Mouse (Mus musculus) gastrocnemius, postnatal 25 days (tissue): ENCODE results near the gene Zfp341. TPM values are rescaled to one million over a fixed set of nuclear protein-coding genes. Genes with fewer than 3 reads are reported as not detected.

Experiments
- DNase-seq: peaks from one replicate; pipeline ENCODE4 v3.0.0; 2022
- total RNA-seq, 2 experiments: library from RNA; stranded (reverse); gene quantifications; 1 replicate in 1 of 2; 2 replicates in 1 of 2; pipeline ENCODE4 v1.2.3; 2021

The Zfp341 gene
- total RNA-seq, 2 experiments from 2014 or later: 2.2 to 2.5 TPM

- DNase-seq: no peak
These were observed 21.0 kb downstream of the Zfp341 start for GRCm38 (mm10) chr2:154633876-154634644.

GRCm38 (mm10) chr2:154635826-154636225 lies 22.7 kb downstream of the Zfp341 start:
- no peak for DNase-seq

- no peak for DNase-seq
These were observed 25.4 kb downstream of the Zfp341 start for GRCm38 (mm10) chr2:154638521-154638920.

DNA sequence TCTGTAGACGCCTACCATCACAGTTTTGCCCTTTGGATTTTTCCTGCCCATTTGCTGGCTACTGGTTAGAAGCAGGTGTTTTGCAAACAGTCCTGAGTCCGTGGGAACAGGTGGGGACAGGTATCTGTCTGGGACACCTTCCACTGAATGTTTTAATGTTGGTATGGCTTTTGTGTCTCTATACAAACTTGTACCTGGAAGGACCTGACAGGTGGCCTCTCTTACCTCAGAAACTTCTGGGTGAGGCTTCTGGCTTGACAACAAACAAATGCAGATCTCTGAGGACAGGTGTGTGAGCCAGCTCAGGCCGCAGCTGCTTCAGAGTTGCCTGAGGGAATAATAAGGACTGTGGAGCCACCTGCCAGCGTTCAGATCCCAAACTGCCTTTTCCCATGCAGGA lies 26.0 kb downstream of the Zfp341 start:
- no peak for DNase-seq

DNA sequence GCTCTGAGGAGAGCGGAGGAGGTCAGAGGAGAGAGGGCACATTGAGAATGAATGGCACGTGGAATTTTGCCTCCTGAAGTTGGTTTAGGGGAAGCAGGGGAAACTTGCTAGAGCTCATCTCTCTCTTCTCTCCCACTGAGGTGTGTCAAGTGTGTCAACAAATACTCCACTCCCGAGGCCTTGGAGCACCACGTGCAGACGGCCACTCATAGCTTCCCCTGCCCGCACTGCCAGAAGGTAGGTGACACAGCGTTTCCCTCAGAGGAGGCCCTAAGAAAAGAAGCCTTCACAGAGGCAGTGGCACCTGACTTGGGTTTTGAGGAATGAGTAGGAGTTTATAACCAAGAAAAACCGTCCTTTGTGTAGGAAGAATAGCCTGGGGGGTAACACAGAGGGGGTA lies 28.1 kb downstream of the Zfp341 start:
- DNase-seq: no peak

- DNase-seq: no peak
These were observed 28.9 kb downstream of the Zfp341 start for GRCm38 (mm10) chr2:154642005-154642459.

DNA sequence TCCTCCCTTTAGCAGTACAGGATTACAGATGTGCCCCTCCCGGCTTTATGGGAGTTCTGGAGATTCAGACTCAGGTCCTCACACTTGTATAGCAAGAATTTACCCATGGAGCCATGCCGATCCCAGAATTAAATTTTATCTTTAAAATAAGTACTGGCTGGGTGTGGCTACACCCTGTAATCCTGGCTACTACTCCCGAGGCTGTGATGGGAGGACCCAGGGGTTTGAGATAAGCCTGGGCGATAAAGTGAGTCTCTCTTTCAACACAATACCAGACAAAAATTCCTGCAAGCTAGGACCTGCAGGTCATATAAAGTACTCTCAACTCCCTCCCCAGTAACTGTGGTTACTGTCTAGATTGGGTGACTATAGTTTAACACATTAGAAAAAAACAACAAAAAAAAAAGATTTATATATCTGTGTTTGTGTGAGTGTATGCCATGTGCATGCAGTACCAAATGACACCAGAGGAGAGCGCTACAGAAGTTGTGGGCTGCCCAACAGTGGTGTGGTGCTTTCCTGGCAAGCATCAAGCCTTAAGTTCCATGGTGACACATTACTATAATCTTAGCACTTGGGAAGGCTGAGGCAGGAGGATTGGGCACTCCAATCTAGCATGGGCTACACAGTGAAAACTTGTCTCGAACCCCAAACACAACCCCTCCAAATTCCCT lies 29.8 kb downstream of the Zfp341 start:
- no peak for DNase-seq

- no peak for DNase-seq
These were observed 33.5 kb downstream of the Zfp341 start for GRCm38 (mm10) chr2:154646634-154647033.

- DNase-seq: no peak
These were observed 35.0 kb downstream of the Zfp341 start for GRCm38 (mm10) chr2:154648086-154648485.

DNA sequence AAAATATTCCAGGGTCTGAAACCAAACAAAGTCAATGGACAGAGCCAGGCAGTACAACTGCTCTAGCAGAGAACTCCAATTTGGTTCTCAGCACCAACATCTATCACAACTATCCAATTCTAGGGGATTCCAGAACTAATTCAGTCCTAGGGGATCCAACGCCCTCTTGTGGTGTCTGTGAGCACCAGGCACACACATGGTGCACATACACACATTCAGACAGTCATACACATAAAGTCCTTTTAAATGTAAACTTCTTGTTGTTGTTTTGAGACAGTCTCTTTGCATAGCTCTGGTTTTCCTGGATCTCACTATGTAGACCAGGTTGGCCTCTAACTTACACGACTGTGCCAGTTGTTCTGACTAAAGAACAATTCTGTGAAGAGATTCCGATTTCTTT lies 37.3 kb downstream of the Zfp341 start:
- no peak for DNase-seq

GRCm38 (mm10) chr2:154651363-154651762 lies 38.3 kb downstream of the Zfp341 start, which contains the start of gene Chmp4b:
Gene Chmp4b (plus strand): TSS chr2:154651705.
- DNase-seq: no peak

GRCm38 (mm10) chr2:154654976-154655375 lies 41.9 kb downstream of the Zfp341 start:
- DNase-seq: no peak

DNA sequence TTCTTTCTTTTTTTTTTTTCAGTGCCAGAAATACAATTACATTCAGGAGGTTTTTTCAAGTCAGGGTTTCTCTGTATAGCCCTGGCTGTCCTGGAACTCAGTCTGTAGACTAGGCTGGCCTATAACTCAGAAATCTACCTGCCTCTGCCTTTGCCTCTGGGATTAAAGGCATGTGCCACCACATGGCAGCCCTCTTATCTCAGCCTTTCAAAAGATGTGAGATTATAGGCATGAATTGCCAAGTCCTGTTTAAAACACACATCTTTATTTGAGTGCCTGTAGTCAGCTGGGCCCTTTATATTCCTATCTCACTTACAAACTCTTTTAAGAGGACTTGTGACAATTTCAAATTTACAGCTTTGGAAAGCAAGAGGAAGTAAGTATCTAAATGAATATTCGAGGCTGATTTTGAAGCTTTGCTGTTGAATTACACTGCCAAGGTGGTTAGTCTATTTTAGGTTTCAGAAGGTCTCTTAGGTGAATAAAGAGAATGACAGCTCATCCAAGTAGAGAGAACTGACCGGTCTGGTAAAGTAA lies 42.8 kb downstream of the Zfp341 start:
- no peak for DNase-seq

DNA sequence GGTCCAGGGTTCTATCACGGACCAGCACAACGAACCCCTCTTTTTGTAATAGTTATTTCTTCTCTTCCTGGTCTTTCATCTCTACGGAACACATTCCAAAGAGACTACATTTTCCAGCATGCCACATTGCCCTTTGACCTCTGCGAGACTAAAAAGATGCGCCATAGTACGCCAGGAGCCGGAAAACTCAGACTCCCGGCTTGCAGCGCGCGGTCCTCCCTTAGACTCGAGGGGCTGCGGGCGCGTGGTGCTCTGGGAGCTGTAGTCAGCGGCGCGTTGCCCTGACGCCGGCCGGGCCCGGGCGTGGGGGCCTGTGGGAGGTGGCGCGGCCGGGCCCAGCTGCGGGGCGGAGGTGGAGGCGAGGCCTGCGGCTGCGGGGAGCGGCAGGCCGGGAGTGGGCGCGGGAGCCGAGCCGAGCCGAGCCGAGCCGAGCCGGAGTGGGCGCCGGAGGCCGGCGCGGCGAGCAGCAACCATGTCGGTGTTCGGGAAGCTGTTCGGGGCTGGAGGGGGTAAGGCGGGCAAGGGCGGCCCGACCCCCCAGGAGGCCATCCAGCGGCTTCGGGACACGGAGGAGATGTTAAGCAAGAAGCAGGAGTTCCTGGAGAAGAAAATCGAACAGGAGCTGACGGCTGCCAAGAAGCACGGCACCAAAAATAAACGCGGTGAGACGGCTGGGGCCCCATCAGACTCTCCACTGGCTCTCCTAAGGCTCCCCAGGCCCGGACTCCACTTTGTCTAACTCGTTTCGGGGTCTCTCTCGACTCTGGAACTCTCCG lies 43.8 kb downstream of the Zfp341 start:
- peak; percentile 98 for DNase-seq

DNA sequence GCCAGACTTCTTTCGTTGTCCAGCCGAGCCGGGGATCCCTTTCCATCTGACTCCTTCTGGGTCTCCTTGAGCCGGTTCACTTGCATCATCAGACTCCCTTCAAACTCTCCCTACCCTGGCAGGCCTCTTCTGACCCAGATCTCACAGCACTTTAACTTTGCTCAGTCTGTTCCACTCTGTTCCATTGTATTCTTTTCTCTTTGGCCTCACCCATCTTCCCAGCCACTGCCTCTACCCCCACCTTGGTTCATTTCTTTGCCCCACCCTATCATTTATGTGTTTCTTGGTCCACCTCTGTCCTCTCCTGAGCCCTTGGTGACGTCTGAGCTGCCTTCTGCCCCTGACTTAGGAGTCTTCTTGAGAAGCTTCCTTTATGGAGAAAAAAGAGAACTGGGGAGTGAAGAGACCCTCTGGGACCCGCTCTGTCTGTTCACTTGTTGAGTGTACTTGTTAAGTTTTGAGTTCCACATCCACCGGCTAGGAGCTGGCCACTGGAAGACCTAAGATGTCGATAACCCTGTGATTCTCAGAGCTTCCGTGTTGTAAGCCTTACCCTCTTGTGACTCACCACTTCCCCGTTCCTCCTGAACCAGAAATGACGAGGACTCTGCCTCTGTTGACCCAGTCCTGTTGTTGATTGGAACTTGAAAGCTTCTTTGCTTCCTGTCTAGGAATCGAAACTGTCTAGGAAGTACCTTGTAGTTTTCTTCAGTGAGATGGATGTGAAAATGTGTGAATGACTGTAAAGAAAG lies 44.6 kb downstream of the Zfp341 start:
- DNase-seq: no peak

DNA sequence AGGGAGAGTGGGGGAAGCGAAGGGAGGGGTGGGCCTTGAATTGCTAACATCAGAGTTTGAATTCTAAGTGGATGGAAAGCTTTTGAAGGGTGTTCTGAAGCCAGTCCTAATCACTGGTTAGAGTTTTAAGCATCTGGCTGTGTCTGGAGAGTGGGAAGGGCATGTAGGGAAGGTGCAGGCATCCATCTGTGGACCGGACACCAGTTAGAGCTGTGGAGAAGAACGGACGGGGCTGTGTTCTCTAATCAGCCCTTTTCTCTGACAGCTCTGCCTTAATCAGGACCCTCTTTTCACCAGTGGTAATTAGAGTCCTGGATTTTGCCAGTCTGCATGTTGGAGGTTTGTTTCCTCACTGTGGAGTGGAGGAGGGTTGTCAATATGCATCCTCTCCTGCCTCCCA lies 46.0 kb downstream of the Zfp341 start:
- DNase-seq: no peak

DNA sequence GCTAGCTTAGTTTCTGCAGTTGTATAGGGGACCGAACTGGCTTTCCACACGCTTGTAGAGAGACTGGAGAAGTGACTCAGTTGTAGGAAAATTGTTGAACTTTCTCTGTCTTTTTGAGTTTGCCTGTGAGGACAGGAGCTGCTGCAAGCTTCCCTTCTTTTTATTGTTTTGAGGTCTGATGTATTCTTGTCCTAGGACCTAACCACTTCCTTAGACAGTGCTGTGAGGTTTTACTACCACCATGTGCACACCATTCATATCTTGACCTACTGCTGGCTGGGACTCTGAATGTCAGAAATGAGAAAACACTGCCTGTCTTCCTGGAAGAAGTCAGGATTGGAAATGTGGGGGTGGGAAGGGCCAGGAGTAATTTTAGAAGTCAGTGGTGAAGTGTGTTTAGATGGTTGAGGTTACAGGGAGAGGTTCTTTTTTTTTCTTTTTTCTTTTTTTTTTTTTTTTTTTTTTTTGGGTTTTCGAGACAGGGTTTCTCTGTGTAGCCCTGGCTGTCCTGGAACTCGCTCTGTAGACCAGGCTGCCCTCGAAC lies 46.5 kb downstream of the Zfp341 start:
- DNase-seq: no peak

- DNase-seq: no peak
These were observed 55.6 kb downstream of the Zfp341 start for GRCm38 (mm10) chr2:154668680-154669079.

GRCm38 (mm10) chr2:154670106-154670505 lies 57.0 kb downstream of the Zfp341 start:
- no peak for DNase-seq

GRCm38 (mm10) chr2:154670741-154671140 lies 57.6 kb downstream of the Zfp341 start:
- no peak for DNase-seq

DNA sequence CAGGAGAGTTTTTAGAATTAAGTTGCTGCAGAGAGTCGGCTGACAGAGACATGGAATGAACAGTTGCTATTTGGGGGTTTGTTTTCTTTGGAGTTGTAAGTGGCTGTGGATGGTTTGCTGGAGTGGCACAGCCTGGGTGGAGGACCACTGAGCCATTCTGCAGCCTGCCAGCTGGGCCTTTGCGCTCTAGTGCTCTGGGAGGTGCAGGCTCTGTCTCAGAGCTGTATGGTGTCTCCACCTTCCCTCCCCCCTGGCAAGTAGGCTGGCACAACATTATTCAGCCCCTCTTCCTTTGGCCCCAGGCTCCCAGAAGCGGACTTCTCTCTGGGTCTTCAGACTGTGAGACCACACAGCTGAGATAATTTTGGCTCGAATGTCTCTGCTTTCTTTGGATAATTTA lies 60.9 kb downstream of the Zfp341 start:
- no peak for DNase-seq
